Mouse (Mus musculus) hindbrain, embryonic 12.5 days (tissue): ENCODE data around the gene Top2b. TPM values are rescaled to one million over a fixed set of nuclear protein-coding genes. Genes with fewer than 3 reads are reported as not detected.

Experiments used
- ATAC-seq: fragments of 200-750 bp; cut with Nextera tagmentation; 2 replicates; pipeline ENCODE4 v1.8.0; 2017; ENCODE audit warnings: moderate TSS enrichment; ENCODE audit not compliant: low FRiP score
- H3K27ac ChIP-seq: fragments of 300-500 bp; sonication (generic); 2 replicates; pipeline ENCODE4 v1.5.1; 2016; ENCODE audit warnings: mild to moderate bottlenecking
- H3K27me3 ChIP-seq: fragments of 300-500 bp; sonication (generic); 2 replicates; pipeline ENCODE4 v1.6.1; 2016; ENCODE audit warnings: mild to moderate bottlenecking
- H3K36me3 ChIP-seq: fragments of 300-500 bp; sonication (generic); 2 replicates; pipeline ENCODE4 v1.6.1; 2016; ENCODE audit warnings: mild to moderate bottlenecking
- H3K4me1 ChIP-seq: fragments of 300-500 bp; sonication (generic); 2 replicates; pipeline ENCODE4 v1.6.1; 2016
- H3K4me2 ChIP-seq: fragments of 300-500 bp; sonication (generic); replicated peaks from 2 replicates; pipeline ENCODE4 v1.6.1; 2016; ENCODE audit warnings: mild to moderate bottlenecking
- H3K4me3 ChIP-seq: fragments of 300-500 bp; sonication (generic); 2 replicates; pipeline ENCODE4 v1.5.1; 2016; ENCODE audit warnings: mild to moderate bottlenecking
- H3K9ac ChIP-seq: fragments of 300-500 bp; sonication (generic); 2 replicates; pipeline ENCODE4 v1.6.1; 2016; ENCODE audit warnings: mild to moderate bottlenecking, moderate library complexity
- H3K9me3 ChIP-seq: fragments of 300-500 bp; sonication (generic); replicated peaks from 2 replicates; pipeline ENCODE4 v1.6.1; 2016; ENCODE audit warnings: mild to moderate bottlenecking
- WGBS: fragments of 180-500 bp; shearing (Covaris S2); methylation state at CpG from one replicate; pipeline ENCODE4 v1.1.7; 2016; 5-methylcytosine and 5-hydroxymethylcytosine counted together
- polyA plus RNA-seq: library from polyadenylated mRNA; unstranded; fragments of >200 nt; fragmentation: Nextera tagmentation; extraction: Ambion mirVana; gene quantifications from 2 replicates; pipeline ENCODE4 v1.2.1, GENCODE M21; 2016

Gene Top2b
- polyA plus RNA-seq, 1 experiment from 2014 or later = 176 TPM

DNA sequence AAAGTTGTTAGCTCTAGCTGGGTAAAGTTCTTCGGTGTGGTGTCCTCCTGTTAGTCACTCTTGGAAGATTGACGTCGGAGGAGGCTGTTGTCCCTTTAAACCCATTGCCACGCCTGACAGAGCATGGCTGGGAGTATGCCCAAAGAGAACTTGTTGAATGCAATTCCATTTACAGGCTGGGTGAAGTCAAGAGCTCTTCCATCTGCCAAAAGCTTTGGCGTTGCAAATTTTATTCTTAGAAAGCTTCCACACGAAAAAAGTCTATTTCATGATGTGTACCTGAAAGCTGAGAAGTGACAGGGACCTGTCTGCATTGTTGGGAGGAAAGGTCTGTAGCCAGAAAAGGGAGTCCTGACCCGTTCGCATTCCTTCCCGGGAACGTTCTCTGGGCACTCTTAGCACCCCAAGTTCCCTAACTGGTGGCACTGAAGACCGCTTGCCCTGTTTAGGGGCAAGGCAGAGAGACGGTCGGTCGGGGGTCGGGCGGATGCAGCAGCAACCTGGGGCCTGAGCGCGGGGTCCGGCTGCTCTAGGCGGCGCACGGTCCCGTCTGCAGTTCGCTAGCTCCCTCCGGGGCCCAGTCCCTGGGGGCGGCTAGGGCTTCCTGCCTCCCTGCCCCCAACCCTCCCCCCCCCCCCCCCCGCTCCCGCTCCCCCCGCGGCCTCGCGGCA, 683 bp upstream of the Top2b start:
- peak overlapping the region; percentile 99 for H3K27ac ChIP-seq
- no peaks in the 10 kb centered on the region for H3K27me3 ChIP-seq
- whole genome bisulfite sequencing = 0% methylated on average over 20 of the region's 32 CpGs
- no peaks in the 10 kb centered on the region for H3K9me3 ChIP-seq
- no peaks in the 10 kb centered on the region for H3K36me3 ChIP-seq
- peaks cover 17% of the 10 kb centered on the region for H3K4me1 ChIP-seq
- peak overlapping the region; percentile 83 for H3K9ac ChIP-seq
- ATAC-seq = peak; percentile 81
- peak overlapping the region; percentile 82 for H3K4me2 ChIP-seq
- H3K4me3 ChIP-seq = peak overlapping the region; percentile 79

DNA sequence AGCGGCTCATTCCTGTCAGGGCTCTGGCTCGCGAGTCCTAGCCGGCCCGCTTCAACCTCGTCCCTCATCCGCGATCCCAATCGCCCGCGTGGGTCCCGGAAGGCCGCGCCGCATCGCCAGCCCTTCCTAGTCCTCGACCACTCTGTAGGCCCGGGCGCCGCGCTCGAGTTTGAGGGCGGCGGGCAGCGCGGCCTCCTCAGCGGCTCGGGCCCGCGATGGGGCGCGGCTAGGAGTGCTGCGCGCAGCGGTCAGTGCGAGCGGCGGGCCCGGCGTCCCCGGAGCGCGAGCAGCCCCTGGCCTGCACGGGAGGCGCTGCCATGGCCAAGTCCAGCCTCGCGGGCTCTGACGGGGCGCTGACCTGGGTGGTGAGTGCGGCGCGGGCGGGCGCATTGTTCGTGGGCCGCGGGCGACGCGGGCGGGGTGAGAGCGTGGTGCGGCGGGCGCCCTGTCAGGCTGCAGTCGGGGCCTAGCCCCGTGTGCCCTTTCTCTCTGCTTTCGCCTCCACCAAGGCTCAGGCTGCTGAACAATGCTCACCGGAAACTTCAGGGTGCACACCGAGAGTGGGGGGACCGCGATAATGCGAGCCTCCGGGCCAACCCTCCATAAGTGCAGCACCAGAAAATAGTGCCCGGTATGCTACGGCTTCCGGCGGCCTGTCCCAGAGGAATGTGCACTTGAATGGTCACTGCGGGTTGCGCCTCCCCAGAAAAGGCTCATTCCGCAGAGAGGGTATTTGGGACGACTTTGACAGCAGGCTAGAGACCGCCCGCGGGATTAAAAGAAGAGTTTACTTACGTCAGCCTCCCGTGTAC, 589 bp downstream of the Top2b start:
- peak overlapping the region; percentile 97 for H3K9ac ChIP-seq
- H3K4me2 ChIP-seq = peak overlapping the region; percentile 64
- peak; percentile 70 for ATAC-seq
- peak overlapping the region; percentile 79 for H3K4me3 ChIP-seq
- under 1% methylated on average over 83 of the region's 87 CpGs for WGBS
- peak overlapping the region; percentile 99 for H3K27ac ChIP-seq
- no peaks in the 10 kb centered on the region for H3K27me3 ChIP-seq
- H3K9me3 ChIP-seq = no peaks in the 10 kb centered on the region
- no peaks in the 10 kb centered on the region for H3K36me3 ChIP-seq
- peaks cover 17% of the 10 kb centered on the region for H3K4me1 ChIP-seq

DNA sequence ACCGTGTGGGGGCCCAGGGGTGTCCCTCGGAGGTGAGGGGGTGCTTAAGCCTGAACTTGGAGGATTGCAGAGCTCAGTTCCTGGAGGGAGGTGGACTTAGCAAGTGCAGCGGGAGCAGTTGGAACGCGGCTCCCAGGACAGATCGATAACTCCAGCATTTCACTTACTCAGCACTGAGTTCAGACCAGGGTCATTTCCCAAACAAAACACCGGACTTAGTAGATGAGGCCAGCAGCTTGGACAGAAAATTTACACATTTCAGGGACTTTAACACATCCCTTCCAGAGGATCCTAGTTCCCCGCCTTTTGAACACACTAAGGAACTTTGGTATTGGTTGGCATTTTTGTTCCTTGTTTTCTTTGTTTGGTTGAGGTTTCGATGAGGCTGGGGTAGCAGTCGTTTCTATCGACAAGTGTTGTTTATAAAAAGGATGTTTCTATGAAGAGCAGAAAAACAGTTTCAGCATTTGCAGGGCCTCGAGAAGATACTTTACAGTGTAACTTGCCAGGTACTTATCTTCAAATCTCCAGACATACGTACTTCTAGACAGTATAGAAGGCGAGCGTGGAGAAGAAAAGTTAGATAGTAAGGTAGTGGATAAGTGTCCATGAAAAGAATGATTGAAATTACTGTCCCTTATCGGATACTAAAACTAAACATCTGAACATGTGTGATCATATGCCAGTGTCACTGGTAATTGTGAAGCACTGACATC, 1.4 kb downstream of the Top2b start:
- Histone ChIP-seq H3K36me3 (no peaks in the 10 kb centered on the region), H3K27me3 (no peaks in the 10 kb centered on the region), H3K27ac (peak overlapping the region; percentile 99), H3K4me3 (peak overlapping the region; percentile 79), H3K4me1 (peaks cover 17% of the 10 kb centered on the region), H3K9me3 (no peaks in the 10 kb centered on the region), H3K9ac (peak overlapping the region; percentile 97), H3K4me2 (peak overlapping the region; percentile 64)
- ATAC-seq = peak; percentile 1; the same call in 1 of the 2 replicates
- 18% methylated on average over 16 of the region's 16 CpGs for WGBS

DNA sequence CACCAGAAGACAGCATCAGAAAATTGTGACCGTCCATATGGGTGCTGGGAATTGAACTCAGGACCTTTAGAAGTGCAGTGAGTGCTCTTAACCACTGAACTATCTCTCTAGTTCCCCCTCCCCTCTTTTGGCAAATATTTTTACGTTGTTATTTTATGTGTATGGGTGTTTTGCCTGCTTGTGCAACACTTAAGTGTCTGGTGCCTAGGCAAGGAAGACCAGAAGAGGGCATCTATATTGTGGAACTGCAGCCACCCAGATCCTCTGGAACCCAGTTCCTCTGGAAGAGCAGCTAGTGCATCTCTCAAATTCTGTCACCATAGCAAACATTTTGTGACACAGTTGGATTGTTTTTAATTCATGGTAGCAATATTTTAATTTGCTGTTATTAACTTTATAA, 2.0 kb downstream of the Top2b start:
- no peaks in the 10 kb centered on the region for H3K27me3 ChIP-seq
- H3K36me3 ChIP-seq = no peaks in the 10 kb centered on the region
- H3K4me3 ChIP-seq = peak overlapping the region; percentile 79
- WGBS = 38% methylated on average over 2 of the region's 2 CpGs
- ATAC-seq = no peak
- no peaks in the 10 kb centered on the region for H3K9me3 ChIP-seq
- H3K4me2 ChIP-seq = peak overlapping the region; percentile 64
- no peak overlapping the region for H3K27ac ChIP-seq
- H3K9ac ChIP-seq = peak overlapping the region; percentile 97; the same call in 1 of the 2 replicates
- peaks cover 17% of the 10 kb centered on the region for H3K4me1 ChIP-seq

DNA sequence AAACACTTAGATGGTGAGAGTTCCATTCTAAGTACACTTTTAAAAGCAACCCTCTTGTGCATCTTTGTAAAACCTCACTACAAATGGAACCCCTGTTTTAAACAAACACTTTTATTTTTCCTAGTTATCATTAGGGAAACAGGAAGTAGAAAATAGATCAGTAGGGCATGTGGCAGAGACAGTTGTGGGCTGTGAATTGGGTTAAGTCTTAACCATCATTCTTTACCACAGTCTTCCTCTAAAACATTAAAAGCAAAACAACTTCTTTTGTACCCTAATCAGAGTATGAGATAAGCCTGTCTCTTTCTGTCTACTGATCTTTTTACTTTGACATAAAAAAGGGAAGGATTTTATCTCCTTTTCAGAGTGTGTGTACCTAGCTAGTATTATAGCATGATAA, 7.8 kb downstream of the Top2b start:
- Histone ChIP-seq H3K4me3 (no peak overlapping the region), H3K9me3 (no peaks in the 10 kb centered on the region), H3K36me3 (no peaks in the 10 kb centered on the region), H3K4me1 (peaks cover 4% of the 10 kb centered on the region), H3K4me2 (no peak overlapping the region), H3K9ac (no peak overlapping the region), H3K27ac (no peak overlapping the region), H3K27me3 (no peaks in the 10 kb centered on the region)
- ATAC-seq = no peak

DNA sequence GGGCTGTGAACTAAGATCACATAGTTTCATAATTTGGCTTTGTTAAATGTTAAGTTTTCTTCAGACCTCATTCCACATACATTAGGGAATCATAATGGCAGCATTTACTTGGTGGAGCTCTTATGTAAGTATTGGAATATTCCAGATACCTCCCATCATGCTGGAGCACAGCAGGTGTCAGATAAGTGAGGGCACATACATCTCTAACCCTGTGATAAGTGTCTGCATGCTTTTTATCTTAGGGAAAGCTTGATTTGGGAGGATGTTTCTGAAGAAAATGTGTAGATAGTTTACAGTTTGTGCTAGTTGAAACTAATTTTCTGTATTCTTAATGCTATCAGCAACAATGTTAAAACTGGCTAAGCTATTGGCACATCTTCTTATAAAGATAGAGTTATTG, 8.2 kb downstream of the Top2b start:
- Histone ChIP-seq H3K4me3 (no peak overlapping the region), H3K27me3 (no peaks in the 10 kb centered on the region), H3K4me1 (peaks cover 2% of the 10 kb centered on the region; the same call in 1 of the 2 replicates), H3K36me3 (no peaks in the 10 kb centered on the region), H3K9me3 (no peaks in the 10 kb centered on the region), H3K9ac (no peak overlapping the region), H3K27ac (no peak overlapping the region), H3K4me2 (no peak overlapping the region)
- ATAC-seq = no peak

DNA sequence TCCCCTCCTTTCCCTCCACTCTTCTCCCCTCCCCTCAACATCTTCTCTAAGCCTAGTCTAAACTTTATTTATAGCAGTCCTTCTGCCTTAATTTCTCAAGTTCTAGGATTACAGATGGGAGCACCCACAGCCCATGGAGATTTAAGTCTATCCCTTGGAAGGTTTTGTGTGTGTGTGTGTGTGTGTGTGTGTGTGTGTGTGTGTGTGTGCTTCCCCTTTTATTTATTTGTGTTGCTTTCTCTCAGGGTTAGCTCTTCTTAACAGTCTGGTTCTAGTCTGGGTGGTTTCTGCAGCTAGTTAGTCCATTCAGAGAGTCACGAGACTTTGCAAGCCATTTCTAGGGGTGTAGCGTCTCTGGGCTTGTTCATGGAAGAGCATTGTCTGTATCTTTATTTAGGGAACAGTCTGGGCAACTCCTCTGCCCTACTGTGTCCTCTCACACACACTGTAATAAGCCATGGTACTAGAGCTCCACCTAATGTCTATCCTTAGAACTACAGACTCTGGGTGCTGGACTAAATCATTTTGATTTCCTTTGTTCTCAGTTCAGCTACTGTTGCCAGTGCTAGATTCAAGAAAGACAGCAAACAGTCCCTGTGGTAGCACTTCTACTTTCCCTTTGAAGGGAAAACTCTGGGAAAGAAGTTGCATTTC, 15.1 kb downstream of the Top2b start:
- Histone ChIP-seq H3K4me2 (no peak overlapping the region), H3K4me3 (no peak overlapping the region), H3K9ac (no peak overlapping the region), H3K9me3 (no peaks in the 10 kb centered on the region), H3K27me3 (no peaks in the 10 kb centered on the region), H3K36me3 (no peaks in the 10 kb centered on the region), H3K27ac (peak overlapping the region; percentile 77), H3K4me1 (peaks cover 8% of the 10 kb centered on the region; the same call in 1 of the 2 replicates)
- WGBS = 0% methylated on average over 2 of the region's 2 CpGs
- peak; percentile 89 for ATAC-seq

DNA sequence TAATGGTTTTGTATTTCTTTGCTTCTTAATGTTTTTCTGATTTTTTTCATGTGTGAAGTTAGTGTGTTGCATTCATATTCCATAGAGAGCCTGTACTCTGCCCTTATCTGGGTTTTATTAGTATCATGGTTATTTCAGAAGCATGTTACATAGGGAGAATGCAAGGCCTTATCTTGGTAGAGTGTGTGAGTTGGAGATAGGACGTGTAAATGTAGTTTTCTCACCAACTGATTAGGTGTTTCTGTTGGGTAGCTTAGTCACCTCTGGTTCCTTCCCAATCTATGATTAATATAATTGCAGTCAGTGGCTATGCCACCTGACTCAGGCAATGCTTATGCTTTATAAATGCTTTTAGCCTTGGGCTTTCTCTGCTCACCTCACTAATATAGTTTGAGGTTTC, 19.8 kb downstream of the Top2b start:
- WGBS = 69% methylated on average over 1 of the region's 1 CpGs
- ATAC-seq = no peak

DNA sequence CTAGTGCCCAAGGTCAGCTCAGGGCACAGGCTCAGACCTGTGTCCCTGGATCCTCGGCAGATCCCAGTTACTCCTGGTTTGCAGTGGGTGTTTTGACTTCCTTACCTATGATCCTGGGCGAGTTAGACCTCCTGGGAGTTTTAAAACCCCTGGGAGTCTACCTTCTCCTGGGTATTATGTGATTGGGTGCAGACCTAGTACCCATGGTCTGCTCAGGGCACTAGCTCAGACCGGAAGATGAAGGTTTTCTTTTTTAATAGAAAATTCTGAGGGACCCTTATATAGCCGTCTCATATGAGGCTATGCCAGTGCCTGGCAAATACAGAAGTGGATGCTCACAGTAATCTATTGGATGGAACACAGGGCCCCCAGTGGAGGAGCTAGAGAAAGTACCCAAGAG, 40.2 kb downstream of the Top2b start:
- H3K36me3 ChIP-seq = peaks cover 24% of the 10 kb centered on the region
- 93% methylated on average over 4 of the region's 4 CpGs for WGBS
- H3K27me3 ChIP-seq = no peaks in the 10 kb centered on the region
- H3K4me1 ChIP-seq = no peaks in the 10 kb centered on the region
- no peak for ATAC-seq
- H3K9me3 ChIP-seq = no peaks in the 10 kb centered on the region
- no peak overlapping the region for H3K4me2 ChIP-seq
- no peak overlapping the region for H3K9ac ChIP-seq
- no peak overlapping the region for H3K4me3 ChIP-seq
- no peak overlapping the region for H3K27ac ChIP-seq

More for the DNA sequence above, 19.8 kb downstream of the Top2b start:
- Histone ChIP-seq H3K4me1 (peaks cover 7% of the 10 kb centered on the region; the same call in 1 of the 2 replicates), H3K27me3 (no peaks in the 10 kb centered on the region), H3K4me2 (no peak overlapping the region), H3K9ac (no peak overlapping the region), H3K9me3 (no peaks in the 10 kb centered on the region), H3K27ac (no peak overlapping the region), H3K36me3 (no peaks in the 10 kb centered on the region), H3K4me3 (no peak overlapping the region)

DNA sequence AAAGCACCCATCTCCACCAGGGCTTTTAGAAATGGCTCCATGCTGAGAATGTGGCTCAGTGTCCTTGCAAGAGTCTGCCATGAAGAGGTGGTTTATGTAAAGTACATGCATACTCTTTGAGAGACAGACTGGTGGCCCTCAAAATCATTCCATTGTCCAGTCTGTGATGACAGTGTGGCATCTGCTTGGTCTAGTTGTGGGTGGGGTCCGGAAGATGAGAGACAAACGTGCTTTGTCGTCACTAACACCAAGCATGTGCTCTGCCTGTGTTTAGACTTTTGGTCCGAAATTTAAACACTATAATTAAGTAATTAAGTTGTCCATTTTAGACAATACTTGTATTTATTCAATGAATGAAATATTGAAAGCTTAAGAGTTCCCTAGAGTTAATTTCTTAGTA, 49.2 kb downstream of the Top2b start:
- no peak overlapping the region for H3K4me3 ChIP-seq
- no peak overlapping the region for H3K4me2 ChIP-seq
- no peaks in the 10 kb centered on the region for H3K9me3 ChIP-seq
- H3K27me3 ChIP-seq = no peaks in the 10 kb centered on the region
- no peak overlapping the region for H3K27ac ChIP-seq
- no peak overlapping the region for H3K9ac ChIP-seq
- H3K4me1 ChIP-seq = no peaks in the 10 kb centered on the region
- no peak for ATAC-seq
- WGBS = 87% methylated on average over 4 of the region's 4 CpGs
- peaks cover 34% of the 10 kb centered on the region for H3K36me3 ChIP-seq

DNA sequence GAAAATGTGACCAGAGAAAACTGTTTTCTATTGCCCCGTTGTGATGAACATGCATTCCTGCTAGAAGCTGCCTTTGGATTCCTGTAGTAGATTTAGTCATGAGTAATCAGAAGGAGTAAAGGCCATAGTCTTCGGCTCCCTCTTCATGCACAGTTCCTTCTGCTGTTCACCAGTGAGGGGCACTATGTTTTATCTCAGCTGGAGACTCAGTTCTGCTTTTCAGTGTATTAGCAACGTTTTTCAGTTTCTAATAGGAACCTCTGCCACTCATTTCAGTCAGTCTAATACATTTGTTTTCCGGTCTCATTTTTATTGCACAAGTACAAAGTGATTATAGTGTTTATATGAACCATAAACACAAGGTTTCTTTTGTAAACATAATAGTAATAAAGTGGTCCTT, 62.6 kb downstream of the Top2b start:
- Histone ChIP-seq H3K36me3 (peaks cover 46% of the 10 kb centered on the region), H3K9ac (no peak overlapping the region), H3K4me3 (no peak overlapping the region), H3K4me2 (no peak overlapping the region), H3K27me3 (no peaks in the 10 kb centered on the region), H3K4me1 (no peaks in the 10 kb centered on the region), H3K27ac (no peak overlapping the region), H3K9me3 (no peaks in the 10 kb centered on the region)
- ATAC-seq = no peak
- WGBS = 83% methylated on average over 4 of the region's 4 CpGs

DNA sequence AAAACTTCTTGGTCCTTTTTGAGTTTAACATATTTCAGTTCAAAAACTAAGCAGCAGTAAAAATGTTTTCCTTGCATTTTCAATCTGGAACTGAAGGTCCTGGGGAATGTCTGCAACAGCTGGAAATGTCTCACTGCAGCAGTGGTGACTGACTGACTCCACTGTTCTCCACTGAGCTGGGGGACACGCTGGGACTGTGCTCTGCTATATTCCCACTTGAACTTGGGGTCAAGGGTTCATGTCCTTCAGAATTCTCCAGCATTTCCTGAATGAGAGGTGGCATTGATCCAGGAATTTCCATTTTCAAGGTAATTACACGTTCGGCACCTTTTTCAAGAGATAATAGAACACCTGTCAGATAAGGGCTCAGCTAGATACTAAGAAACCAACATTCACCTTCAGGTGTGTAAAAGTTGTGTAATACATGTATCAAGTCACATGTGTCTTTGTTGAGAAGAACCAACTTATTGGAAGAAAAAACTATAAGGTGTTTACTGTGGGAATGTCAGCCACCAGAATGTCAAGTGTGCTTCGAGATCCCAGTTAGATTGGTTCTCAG, 67.0 kb downstream of the Top2b start:
- no peaks in the 10 kb centered on the region for H3K4me1 ChIP-seq
- H3K27me3 ChIP-seq = no peaks in the 10 kb centered on the region
- 74% methylated on average over 4 of the region's 4 CpGs for WGBS
- H3K9me3 ChIP-seq = no peaks in the 10 kb centered on the region
- no peak overlapping the region; the same call in 1 of the 2 replicates for H3K27ac ChIP-seq
- no peak for ATAC-seq
- no peak overlapping the region for H3K4me2 ChIP-seq
- no peak overlapping the region for H3K9ac ChIP-seq
- no peak overlapping the region for H3K4me3 ChIP-seq
- peaks cover 36% of the 10 kb centered on the region for H3K36me3 ChIP-seq
